Mouse (Mus musculus) stomach, embryonic 14.5 days (tissue): ENCODE measurements at regions not wholly inside any gene's neighbourhood (a gene's known extent, or its start where the extent isn't known, plus 50 kb on each side); places are given as distances from the start of the nearest gene placed in this dataset.

Source experiments
- ATAC-seq: fragments of 200-750 bp; cut with Nextera tagmentation; 2 replicates; pipeline ENCODE4 v1.8.0; 2017; ENCODE audit warnings: low read depth, moderate TSS enrichment; ENCODE audit not compliant: insufficient number of reproducible peaks, insufficient read depth, low FRiP score
- H3K27ac ChIP-seq: fragments of 300-500 bp; sonication (generic); 2 replicates; pipeline ENCODE4 v1.5.1; 2014; ENCODE audit warnings: mild to moderate bottlenecking, low read length, moderate library complexity, mixed read lengths
- H3K27me3 ChIP-seq: fragments of 300-500 bp; sonication (generic); 2 replicates; pipeline ENCODE4 v1.6.1; 2014; ENCODE audit warnings: low read length, control low read depth, mixed read lengths; ENCODE audit not compliant: control insufficient read depth, insufficient read depth
- H3K36me3 ChIP-seq: fragments of 300-500 bp; sonication (generic); 2 replicates; pipeline ENCODE4 v1.6.1; 2014; ENCODE audit warnings: mild to moderate bottlenecking, control low read depth, low read length, moderate library complexity, mixed read lengths; ENCODE audit not compliant: control insufficient read depth, insufficient read depth
- H3K4me1 ChIP-seq: fragments of 300-500 bp; sonication (generic); 2 replicates; pipeline ENCODE4 v1.6.1; 2014; ENCODE audit warnings: low read length, control low read depth, mixed read lengths; ENCODE audit not compliant: control insufficient read depth, insufficient read depth
- H3K4me2 ChIP-seq: fragments of 300-500 bp; sonication (generic); replicated peaks from 2 replicates; pipeline ENCODE4 v1.6.1; 2014; ENCODE audit warnings: low read depth, low read length, control low read depth
- H3K4me3 ChIP-seq: fragments of 300-500 bp; sonication (generic); 2 replicates; pipeline ENCODE4 v1.5.1; 2014; ENCODE audit warnings: low read depth, low read length, control low read depth
- H3K9ac ChIP-seq: fragments of 300-500 bp; sonication (generic); replicated peaks from 2 replicates; pipeline ENCODE4 v1.6.1; 2014; ENCODE audit warnings: low read depth, mild to moderate bottlenecking, control low read depth, low read length, moderate library complexity, mixed read lengths
- H3K9me3 ChIP-seq: fragments of 300-500 bp; sonication (generic); 2 replicates; pipeline ENCODE4 v1.6.1; 2016; ENCODE audit warnings: low read depth, low read length, control low read depth; ENCODE audit not compliant: control insufficient read depth
- WGBS: fragments of 180-500 bp; shearing (Covaris S2); extraction: QIAGEN DNeasy Blood & Tissue Kit; methylation state at CpG from one replicate; pipeline ENCODE4 v1.1.7; 2014; 5-methylcytosine and 5-hydroxymethylcytosine counted together

DNA sequence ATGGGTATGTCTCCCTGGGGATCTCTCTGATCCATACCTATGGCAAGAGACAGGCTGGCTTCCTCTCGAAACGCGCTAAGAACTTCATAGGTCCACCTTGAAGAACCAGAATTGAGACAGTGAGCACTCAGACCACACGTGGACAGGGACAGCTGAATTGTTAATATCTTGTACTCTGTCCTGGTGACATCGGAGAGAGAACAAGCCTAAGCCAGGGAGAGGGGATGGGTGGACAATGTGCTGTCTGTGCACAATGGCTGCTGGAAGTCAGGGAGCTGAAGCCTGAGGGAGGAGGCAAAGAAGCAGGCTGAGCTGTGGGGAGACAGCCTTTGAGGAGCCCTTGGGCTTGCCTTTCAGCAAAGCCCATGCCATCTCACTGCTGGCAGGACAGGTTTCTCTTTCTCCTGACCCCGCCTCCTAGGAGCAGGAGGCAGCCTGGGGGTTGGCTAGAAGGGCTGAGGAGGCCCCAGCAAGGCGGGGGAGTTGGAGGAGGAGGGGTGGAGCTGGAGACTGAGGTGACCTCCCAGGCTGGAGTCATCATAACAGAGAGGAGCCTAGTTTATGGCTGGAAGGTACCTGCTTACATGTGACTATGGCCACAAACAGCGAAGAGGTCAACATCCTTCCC lies 238.6 kb upstream of the Stt3b start:
- WGBS: 49% methylated on average over 8 of the region's 8 CpGs
- no peak overlapping the region for H3K4me2 ChIP-seq
- H3K27me3 ChIP-seq: no peaks in the 10 kb centered on the region
- H3K9me3 ChIP-seq: no peaks in the 10 kb centered on the region
- no peak overlapping the region for H3K4me3 ChIP-seq
- H3K9ac ChIP-seq: no peak overlapping the region
- no peak overlapping the region for H3K27ac ChIP-seq
- 0 out of 2 replicates have a peak, but pooled peaks cover 7% of the 10 kb centered on the region for H3K4me1 ChIP-seq
- ATAC-seq: peak; percentile 82
- H3K36me3 ChIP-seq: no peaks in the 10 kb centered on the region

DNA sequence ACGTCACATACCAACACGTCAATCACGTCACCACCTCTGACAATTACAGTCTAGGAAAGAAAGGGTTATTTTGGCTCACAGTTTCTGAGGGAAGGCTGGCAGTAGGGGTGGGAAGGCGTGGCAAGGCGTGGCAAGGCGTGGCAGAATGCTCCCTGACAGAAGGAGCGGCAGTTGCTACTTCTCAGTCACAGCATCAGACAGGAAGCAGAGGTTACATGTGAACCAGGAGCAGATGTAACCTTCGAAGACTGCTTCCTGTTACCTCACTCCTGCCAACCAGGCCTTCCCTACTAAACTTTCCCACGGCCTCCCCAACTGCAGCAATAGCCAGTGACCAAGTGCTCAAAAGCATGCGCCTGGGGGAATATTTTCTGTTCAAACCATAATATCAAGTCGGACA lies 240.9 kb upstream of the Stt3b start:
- ATAC-seq: no peak
- Histone ChIP-seq H3K9me3 (no peaks in the 10 kb centered on the region), H3K4me3 (no peak overlapping the region), H3K4me2 (no peak overlapping the region), H3K27ac (no peak overlapping the region), H3K9ac (no peak overlapping the region), H3K36me3 (no peaks in the 10 kb centered on the region), H3K27me3 (no peaks in the 10 kb centered on the region), H3K4me1 (0 out of 2 replicates have a peak, but pooled peaks cover 7% of the 10 kb centered on the region)
- 88% methylated on average over 11 of the region's 11 CpGs for WGBS

DNA sequence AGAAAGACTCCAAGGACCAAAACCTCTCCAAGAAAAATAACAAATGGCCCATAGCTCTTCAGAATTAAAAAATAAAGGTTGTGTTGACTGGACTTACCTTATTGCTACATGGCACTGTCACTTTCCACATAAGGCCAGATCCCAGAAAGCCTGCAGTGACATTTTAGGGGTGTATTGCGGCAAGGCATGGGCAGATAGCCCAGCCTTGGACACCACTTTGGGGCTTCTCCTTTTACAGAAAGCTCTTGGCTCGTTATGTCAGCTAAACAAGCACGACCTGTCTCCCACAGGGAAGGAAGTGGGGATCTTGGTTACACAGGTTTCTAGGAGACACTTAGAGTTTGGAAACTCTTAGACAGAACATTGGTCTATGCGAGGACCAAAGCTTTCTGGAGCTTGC lies 241.3 kb upstream of the Stt3b start:
- ATAC-seq: no peak
- no peaks in the 10 kb centered on the region for H3K27me3 ChIP-seq
- H3K9ac ChIP-seq: no peak overlapping the region
- 0 out of 2 replicates have a peak, but pooled peaks cover 7% of the 10 kb centered on the region for H3K4me1 ChIP-seq
- H3K4me2 ChIP-seq: no peak overlapping the region
- H3K27ac ChIP-seq: no peak overlapping the region
- H3K9me3 ChIP-seq: no peaks in the 10 kb centered on the region
- no peak overlapping the region for H3K4me3 ChIP-seq
- no peaks in the 10 kb centered on the region for H3K36me3 ChIP-seq
- 83% methylated on average over 4 of the region's 4 CpGs for WGBS

DNA sequence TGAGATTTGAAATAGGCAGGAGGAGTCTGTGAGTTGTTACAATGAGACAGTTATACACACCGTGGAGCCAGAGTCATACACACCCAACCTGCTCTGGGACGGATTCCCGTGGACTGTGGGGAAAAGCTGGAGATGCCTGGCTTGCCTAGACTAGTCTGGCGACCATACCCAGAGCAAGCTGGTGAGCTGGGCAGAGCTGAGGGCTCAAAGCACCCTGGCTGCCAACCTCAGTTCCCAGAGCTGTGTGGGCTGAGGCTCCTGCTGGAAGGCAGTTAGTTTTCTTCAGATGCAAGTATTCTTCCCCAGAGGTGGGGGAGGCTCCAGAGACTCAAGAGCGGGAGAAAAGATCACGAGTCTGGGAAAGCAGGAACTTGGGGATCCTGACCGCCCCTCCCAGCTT lies 247.9 kb upstream of the Stt3b start:
- no peak for ATAC-seq
- Histone ChIP-seq H3K9me3 (no peaks in the 10 kb centered on the region), H3K27ac (no peak overlapping the region), H3K4me3 (no peak overlapping the region), H3K9ac (no peak overlapping the region), H3K27me3 (no peaks in the 10 kb centered on the region), H3K4me1 (peaks cover 5% of the 10 kb centered on the region; the same call in 1 of the 2 replicates), H3K36me3 (no peaks in the 10 kb centered on the region), H3K4me2 (no peak overlapping the region)
- WGBS: 78% methylated on average over 7 of the region's 7 CpGs

DNA sequence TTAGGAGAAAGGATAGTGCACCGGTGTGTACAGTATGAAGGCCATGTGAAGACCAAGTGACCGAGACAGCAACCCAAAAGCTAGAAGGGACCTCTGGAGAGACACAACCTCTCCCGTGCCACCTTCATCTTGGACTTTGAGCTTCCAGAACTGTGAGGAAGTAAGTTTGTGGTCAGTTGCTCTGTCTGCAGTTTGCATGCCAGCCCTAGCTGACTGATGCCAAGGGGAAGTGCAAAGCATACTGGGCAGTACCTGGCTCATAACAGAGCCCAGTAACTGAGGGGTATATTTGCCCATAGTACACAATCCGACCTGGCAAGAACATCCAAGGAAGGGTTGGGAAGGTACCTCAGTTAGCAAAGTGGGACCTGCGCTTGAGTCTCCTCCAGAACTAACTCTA lies 249.3 kb upstream of the Stt3b start:
- 95% methylated on average over 5 of the region's 5 CpGs for WGBS

DNA sequence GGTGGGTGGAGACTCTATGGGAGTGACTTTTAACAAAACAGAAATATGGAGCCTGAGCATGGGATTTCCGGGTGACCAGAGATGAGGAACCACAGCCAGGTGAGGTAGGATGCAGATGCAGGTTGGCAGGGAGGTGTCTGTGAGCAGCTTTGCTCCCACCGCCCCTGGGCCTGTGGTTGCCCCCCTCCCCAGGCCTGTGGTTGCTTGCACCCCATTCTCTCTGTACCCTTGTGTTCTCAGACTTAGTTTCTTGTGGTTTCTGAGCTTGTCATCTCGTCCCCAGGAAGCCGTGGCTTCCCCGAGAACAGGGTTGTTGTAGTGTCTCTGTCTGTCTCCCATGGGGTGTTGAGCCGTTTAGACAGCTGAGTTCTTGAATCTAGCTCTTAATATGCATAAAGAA lies 251.0 kb upstream of the Stt3b start:
- H3K9me3 ChIP-seq: no peaks in the 10 kb centered on the region
- no peak for ATAC-seq
- H3K36me3 ChIP-seq: no peaks in the 10 kb centered on the region
- no peak overlapping the region for H3K9ac ChIP-seq
- H3K4me2 ChIP-seq: no peak overlapping the region
- no peak overlapping the region for H3K27ac ChIP-seq
- H3K27me3 ChIP-seq: no peaks in the 10 kb centered on the region
- peaks cover 6% of the 10 kb centered on the region; the same call in 1 of the 2 replicates for H3K4me1 ChIP-seq
- WGBS: 88% methylated on average over 6 of the region's 6 CpGs
- H3K4me3 ChIP-seq: no peak overlapping the region

More for the DNA sequence above, 249.3 kb upstream of the Stt3b start:
- Histone ChIP-seq H3K36me3 (no peaks in the 10 kb centered on the region), H3K9me3 (no peaks in the 10 kb centered on the region), H3K27ac (no peak overlapping the region), H3K9ac (no peak overlapping the region), H3K4me3 (no peak overlapping the region), H3K4me1 (peaks cover 6% of the 10 kb centered on the region; the same call in 1 of the 2 replicates), H3K4me2 (no peak overlapping the region), H3K27me3 (no peaks in the 10 kb centered on the region)
- no peak for ATAC-seq

DNA sequence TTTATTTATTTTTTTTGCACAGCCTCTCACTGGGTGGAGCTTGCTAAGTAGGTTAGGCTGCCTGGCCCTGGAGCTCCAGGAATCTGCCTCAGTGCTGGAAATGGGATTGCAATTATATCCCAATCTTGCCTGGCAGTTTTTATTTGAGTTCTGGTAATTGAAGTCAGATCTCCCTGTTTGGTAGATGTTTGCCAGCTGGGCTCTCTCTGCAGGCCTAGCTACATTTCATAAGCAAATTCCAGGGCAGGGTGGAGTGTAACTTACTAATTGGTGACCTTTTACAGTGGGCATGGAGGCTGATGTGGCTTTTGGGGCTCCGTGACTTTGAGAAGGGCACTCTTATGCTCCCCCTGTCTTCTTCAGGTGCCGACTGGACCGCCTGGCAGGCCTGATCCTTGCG lies 252.6 kb upstream of the Stt3b start:
- 31% methylated on average over 4 of the region's 4 CpGs for WGBS
- H3K27ac ChIP-seq: no peak overlapping the region

DNA sequence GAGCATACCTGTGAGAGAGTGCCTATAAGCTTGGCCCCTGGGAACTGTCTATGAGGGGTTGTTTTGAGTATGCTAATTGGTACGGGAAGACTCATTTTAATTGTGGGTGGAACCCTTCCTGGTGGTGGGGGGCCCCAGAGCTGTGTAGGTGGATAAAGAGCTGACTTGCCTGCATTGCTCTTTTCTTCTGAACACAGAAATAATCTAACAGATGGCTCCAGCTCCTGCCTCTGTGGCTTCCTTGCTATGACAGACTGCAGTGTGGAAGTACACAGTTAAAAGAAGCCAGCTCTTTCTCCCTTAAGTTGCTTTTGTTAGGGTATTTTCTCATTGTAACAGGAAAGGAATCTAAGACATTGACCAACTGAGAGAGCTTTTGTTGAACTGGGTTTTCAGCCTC lies 254.1 kb upstream of the Stt3b start:
- no peak overlapping the region for H3K4me3 ChIP-seq
- WGBS: 90% methylated on average over 1 of the region's 1 CpGs
- no peaks in the 10 kb centered on the region for H3K27me3 ChIP-seq
- no peaks in the 10 kb centered on the region for H3K9me3 ChIP-seq
- H3K4me2 ChIP-seq: no peak overlapping the region
- no peak for ATAC-seq
- no peak overlapping the region for H3K9ac ChIP-seq
- H3K27ac ChIP-seq: no peak overlapping the region
- peaks cover 9% of the 10 kb centered on the region; the same call in 1 of the 2 replicates for H3K4me1 ChIP-seq
- no peaks in the 10 kb centered on the region for H3K36me3 ChIP-seq

More for the DNA sequence above, 252.6 kb upstream of the Stt3b start:
- Histone ChIP-seq H3K4me3 (no peak overlapping the region), H3K36me3 (no peaks in the 10 kb centered on the region), H3K4me2 (no peak overlapping the region), H3K9me3 (no peaks in the 10 kb centered on the region), H3K27me3 (no peaks in the 10 kb centered on the region), H3K4me1 (peaks cover 6% of the 10 kb centered on the region; the same call in 1 of the 2 replicates), H3K9ac (no peak overlapping the region)
- no peak for ATAC-seq
